Mouse (Mus musculus): ENCODE data around the gene Arid2. TPM values are rescaled to one million over a fixed set of nuclear protein-coding genes. Genes with fewer than 3 reads are reported as not detected.
"Not testable (repeated sequence)": the region's sequence is repeated elsewhere in the genome, so short reads cannot be mapped to it uniquely, and the experiment has no call there.

The Arid2 gene
- total RNA-seq, 2 experiments from 2014 or later, result 37.5 to 42.5 TPM

DNA sequence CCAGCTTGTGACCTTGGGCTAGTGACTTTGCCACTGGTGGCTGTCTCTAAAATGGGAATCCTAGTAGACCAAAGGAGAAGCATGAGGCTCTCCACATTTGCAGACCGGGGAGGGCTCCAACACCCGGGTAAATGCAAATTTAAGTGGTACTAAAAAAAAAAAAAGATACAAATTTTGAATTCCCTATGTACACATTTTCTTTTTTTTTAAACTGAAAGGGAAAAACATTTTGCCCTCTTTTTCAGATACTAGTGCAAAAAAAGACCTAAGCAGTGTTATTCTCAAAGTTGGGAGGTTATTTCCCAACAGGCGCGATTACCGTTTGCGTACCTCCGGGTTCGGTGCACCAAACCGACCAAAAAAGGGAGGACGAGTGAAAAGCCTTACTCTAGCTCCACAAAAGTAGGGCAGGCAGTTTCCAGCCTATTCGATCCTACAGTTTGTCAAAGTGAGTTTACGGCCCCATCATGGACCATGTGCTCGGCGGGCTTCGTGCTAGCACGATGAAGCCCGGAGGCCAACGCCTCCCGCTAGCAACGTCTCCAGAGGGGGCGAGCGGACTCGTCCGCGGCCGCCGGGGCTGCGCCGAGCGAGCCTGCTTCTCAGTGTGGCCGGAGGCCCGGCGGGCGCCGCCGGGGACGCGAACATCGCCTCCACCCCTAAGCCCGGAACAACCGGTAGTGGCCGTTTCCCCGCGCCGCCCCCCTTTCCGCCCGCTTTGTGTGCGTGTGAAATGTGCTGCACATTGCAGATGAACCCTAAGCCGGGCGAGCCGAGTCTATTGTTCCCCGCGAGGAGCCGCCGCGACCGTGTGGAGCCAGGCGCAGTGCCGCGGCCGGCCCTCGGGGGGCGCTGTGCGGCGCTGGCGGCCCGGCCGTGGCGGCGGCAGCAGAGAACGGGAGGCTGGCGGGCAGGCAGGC, 1.0 kb upstream of the Arid2 start:
- peak; percentile 96 for DNase-seq

DNA sequence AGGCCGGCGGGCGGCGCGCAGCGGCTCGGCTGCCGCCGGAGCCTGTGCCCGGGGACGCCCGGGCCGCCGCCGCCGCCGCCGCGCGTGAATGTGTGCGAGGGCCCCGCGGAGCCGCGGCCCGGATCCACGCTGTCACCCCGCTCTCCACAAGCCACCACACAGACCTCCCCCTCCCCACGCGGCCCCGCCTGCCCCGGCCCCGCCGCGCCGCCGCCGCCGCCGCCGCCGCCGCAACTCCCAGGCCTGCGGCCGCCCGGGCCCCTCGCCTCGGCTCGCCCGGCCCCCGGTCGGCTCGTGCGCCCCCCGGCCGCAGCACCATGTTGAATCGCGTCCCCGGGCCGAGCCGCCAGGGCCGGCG, 404 bp upstream of the Arid2 start:
- DNase-seq, result no peak

DNA sequence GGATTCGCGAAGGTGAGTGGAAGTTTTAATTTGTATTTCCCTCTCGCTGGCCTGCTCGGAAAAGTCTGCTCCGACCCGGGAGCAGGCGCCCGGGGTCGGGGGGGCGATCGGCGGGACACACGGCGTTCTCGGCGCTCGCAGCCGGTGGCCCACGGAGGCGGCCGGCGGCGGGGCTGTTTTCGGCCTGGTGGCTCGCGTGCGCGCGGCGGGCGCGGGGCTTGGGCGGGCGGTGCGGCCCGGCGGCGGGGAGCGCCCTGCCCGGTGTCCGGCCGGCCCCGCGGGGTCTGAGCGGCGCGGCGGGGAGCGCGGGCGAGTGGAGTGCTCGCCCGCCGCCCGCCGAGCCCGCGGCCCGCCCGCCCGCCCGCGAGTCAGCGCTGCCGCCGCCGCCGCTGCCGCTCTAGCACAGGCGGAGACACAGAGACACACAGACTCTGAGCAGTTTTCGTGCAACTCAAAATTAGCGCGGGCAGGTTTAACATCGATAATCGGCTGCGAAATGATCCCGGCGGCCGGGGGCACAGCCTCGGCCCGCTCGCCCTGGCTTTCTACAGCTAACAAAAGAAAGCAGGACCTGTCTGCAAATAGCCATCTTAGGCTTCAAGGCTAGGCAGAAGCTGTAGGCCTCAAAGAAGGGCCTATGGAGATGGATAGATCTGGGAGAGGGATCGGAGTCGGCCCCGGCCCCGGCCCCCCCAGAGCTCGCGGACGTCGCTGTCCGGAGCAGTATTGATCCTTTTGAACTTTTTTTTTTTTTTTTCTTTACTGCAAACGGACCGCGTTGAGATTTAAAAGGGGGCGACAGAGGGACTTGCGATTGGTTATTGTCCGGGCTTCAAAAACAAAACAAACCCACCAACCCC, 888 bp downstream of the Arid2 start:
- DNase-seq, result peak; percentile 49 to 73

DNA sequence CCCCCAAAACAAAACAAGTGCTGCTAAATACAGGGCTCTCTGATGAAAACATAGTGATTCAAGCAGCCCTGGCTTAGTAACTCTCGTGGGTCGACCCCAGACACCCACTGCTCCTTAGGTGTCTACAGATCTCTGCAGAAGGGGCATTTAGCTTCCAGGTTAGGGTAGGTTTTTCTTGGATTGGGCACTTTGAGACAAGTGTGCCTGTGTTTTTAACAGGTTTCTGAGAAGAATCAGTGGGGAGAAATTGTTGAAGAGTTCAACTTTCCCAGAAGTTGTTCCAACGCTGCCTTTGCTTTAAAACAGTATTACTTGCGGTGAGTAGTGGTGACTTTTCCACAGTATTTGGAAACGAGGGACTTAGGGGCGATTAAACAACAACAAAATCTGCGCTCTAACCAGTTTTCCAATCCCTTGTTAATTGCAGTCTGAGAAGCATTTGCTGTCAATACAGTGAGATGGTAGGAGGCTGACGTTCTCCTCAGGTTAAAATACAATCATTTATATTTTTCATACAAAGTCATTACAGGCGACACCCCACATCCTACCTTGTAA, 1.6 kb downstream of the Arid2 start:
- DNase-seq, result no peak

DNA sequence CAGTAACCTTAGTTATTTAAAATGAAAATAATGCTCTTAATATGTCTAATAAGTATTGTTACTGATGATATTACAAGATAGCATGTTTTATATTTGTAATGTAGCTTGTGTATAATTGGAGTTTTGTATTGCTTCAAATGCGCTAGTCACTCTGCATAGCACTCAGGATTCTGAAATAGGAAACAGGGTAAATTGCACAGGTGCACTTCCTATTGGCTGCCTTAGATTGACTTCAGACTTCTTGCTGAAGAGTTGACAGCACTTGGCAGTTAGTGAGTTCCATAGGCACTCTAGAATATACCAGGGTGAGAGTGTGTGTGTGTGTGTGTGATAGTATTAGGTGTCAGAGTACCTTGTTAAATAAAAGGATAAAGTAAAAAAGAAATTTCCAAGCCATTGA, 2.7 kb downstream of the Arid2 start:
- no peak for DNase-seq

DNA sequence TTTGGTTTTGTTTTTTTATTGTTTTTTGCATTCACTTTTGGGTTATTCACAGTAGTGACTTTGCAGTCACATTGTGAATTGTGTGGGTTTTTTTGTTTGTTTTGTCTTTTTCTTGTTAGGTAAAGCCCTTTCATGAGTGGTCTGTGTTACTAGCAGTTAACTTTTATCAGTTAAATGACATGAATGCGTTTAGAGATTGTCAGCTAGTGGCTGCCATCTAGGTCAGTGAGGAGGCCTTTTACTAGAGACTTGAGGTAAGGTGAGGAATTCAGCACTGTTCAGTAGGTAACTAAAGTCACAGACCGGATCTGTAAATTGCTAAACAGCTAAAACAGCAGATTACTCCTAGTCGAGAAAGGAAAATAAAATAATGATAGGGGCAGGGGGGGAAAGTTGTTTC, 6.1 kb downstream of the Arid2 start:
- DNase-seq, result no peak

DNA sequence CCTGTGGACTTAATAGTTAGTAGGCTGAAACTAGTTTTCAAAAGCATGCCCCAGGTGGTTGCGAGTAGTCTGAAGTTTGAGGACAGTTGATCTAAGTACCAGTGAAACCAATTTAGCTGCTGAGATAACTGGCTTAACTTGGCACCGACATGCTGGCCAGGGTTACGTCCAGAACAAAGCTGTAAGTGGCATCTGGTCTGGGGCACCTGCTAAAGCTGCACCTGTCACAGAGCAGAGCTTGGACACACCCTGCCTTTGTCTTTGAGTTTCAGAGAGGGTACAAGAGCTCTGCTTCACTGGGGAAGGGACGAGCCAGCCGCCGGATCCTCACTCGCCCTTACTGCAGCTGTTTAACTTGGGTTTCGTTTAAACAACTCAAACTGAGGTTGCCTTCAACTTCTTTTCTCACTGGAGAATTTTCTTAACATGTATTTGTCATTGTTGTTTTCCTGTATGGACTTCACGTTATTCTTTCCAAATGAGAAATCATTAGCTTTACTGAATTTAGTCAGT, 9.8 kb downstream of the Arid2 start:
- no peak for DNase-seq

DNA sequence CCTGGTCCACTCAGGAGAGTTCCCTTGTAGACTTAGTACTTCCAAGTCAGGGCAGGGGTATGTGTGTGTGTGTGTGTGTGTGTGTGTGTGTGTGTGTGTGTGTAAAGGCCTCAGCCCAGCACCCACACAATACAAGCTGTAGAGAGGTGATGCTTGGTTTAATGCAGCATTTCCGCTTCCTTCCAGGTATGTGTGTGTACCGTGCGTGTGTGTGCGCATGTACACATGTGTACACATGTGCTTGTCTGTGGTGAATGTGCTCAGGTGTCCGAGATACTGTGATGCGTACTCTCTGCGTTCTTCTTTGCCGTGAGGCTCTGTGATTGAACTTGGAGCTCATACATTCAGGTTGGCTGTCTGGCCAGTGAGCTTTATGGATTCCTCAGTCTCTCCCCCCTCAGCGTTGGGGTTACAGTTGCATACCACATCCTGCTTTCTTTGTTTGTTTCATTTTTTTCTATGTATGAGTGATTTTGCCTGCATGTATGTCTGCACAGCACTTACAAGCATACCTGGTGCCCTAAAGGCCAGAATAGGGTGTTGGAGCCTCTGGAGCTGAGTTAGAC, 10.4 kb downstream of the Arid2 start:
- no peak for DNase-seq

DNA sequence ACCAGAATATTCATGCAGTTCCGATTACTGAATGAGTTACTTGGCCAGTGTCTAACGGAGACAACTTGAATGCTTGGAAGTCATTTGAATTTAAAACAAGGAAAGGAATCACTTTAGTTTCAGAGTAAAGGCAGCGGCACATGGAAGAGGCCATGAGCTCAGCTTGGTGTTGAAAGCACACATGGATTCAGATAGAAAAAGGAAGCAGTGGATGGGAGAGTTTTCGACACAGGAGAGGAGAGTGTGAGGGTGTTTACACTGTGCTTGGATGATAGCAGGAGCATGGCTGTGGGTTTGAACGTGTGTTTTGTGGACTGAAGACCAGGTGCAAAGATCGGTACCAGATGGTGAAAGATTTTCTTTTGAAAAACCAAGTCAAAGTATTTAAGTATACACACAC, 22.0 kb downstream of the Arid2 start:
- DNase-seq, result no peak

DNA sequence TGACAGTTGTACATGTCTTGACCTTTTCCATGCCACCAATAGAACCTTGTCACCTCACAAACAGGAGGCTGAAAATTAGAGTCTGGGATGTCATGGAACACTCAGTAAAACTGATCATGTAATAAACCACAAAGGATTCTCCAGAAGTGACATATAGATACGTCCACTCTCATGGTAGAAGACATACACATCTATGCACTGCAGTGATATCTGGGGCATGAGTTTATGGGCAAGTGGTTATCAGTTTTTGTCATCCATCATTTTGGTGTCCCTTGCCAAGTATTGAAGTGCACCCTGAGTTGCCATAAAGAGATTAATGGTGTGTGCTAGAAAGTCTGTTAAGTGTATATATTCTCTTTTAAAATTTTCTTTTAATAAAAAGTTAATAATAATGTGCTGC, 25.6 kb downstream of the Arid2 start:
- no peak for DNase-seq

DNA sequence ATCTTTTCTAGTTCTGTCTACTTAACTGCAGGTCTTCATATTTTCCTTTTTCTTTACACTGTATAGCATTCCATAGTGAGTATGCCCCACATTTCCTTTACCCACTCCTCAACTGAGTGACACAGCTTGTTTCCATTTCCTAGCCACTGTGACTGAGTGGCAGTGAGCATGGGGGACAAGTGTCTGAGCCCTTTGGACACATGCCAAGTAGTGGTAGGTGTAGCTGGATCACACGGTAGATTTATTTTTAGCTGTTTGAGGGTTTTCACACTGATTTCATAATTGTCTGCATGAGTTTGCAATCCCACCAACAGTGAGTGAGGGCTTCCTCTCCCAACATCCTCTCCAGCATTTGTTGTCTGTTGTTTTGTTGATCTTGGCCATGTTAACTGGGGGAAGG, 28.3 kb downstream of the Arid2 start:
- no peak for DNase-seq

DNA sequence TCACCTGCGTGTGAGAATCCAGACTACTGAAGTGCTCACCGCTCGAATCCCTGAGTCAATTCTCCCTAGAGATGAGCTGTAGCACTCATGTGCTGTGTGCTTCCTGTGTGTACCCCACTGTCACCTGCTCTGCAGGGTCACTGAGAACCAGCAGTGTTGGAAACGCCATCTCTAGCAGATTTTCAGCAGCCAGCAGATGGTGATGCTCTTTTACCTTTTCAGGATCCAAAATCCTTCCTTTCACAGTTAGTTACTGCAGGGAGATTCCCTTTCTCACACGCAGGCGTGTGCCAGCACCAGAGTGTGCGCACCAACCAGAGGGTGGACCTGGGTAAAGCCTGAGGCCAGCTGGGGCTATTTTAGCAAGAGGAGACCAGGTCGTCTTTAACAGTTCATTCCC, 32.0 kb downstream of the Arid2 start:
- DNase-seq, result no peak

DNA sequence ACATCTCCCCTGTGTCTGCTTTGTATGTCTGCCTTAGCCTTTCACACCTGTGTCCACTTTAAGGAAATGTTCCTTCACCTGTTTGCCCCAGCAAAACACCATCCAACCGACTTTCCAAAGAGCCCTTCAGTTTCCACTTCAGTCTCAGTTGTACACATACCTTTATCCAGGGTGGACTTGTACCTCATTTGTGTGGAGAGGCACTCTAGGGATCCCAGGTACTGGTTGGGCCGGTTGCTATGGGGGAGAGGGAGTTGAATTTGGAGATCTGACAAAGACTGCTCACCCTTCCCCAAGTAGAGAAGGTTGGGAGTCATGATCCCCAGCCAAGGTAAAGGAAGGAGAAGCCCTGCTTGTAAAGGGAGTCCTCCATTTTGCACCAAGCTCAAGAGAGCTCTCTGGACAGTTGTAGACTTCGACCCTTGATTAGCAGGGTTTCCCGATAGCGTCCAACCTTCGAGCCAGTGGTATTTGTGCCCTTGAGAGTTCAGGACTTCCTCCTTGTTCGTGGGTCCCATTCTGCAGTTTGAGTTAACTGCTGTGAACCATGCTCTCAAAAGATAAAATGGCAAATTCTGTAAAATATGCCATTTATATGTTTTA, 38.5 kb downstream of the Arid2 start:
- no peak for DNase-seq

DNA sequence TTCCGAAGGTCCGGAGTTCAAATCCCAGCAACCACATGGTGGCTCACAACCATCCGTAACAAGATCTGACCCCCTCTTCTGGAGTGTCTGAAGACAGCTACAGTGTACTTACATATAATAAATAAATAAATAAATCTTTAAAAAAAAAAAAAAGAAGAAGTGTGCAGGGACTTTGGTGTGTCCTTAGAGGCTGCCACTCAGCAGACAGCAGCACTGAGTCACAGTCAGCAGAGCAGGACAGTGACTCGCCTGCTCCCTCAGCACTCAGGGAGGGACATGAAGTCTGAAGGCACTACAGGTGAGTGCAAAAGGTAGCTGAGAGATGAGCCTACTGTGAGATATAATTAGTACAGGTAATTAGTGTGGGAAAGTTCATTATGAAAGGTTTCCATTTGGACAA, 41.4 kb downstream of the Arid2 start:
- not testable (repeated sequence) for DNase-seq

DNA sequence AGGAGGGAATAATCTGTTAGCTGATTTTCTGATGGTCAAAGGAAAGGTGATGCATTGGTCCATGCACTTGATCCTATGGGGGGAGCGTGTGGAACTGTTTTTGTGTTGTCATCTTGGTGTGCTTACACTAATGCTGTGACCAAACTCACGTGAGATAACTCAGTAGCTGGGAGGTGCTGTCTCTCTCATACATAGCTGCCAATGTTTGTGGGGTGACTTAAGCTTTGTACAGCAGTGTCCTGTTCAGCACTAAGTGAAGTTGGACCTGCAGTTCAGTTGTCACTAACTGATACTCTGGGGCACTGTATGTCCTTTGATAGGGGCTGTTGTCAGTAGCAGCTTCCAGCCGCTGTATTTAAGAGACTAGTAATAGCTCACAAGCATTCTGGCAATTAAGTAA, 43.2 kb downstream of the Arid2 start:
- no peak for DNase-seq

DNA sequence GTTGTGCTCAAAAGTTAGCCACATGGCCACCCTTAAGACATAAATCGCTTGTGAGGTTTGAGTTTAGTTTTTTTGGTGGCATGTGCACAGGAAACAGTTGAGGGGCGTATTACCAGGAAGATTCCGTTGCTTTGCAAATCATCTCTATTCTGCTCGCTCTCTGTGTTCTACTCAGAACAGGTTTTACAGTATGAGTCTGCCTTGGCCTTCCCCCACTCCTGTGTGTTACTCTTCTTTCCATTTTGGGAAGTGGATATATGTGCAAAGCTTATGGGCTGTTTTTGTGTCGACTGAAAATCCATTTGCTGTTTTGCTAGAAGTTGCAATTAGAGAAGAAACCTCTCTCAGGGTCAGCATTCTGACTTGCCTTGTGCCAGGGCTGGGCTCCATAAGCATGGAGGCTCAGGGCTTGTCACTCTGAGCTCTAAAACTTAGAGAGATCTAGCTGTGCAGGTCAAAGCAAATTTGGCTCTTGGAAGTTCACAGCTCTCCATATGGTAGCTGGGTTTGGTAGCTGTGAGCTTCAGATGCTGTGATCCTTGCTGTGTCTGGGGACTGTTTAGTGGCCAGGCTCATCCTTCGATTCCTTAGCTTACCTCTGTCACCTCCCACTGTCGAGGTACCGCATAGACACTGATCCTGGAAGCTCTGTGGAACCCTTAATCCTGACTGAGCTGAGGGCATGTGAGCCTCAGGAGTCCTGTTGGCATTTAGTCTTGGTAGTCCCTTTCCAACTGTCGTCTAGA, 45.3 kb downstream of the Arid2 start:
- DNase-seq, result no peak

DNA sequence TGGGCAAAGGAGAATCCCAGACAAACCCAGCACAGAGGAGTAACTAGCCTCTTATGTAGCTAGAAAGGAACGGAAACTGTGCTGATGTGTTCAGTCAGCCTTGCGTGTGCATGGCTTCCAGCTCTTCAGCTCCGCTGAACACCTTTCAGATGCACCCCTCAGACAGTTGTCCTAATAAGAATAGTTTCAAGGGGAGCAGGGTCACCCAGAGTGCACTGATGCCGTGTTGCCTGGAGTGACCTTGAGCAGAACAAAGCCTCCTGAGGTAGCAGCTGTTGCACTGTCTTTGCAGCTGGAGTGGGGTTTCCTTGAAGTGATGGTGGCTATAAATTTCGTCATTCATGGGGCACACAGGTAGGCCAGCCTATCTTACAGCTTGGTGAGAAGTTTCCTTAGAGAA, 46.0 kb downstream of the Arid2 start:
- no peak for DNase-seq

DNA sequence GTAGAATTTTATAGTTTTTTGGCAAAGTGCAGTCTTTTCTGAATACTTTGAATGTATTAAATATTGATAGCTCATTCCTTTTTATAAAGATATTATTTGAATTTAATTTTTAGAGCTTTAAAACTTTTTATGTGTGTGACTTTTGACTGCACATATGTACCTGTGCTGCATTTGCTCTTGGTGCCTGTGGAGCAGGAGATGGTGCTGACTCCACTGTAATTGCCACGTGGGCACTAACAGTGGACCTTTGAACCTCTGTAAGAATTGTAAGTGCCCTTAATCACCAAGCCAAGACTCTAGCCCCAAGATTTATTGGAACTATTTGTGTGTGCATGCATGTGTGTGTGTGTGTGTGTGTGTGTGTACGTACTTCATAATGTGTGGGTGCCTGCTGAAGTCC, 53.6 kb downstream of the Arid2 start:
- no peak for DNase-seq

DNA sequence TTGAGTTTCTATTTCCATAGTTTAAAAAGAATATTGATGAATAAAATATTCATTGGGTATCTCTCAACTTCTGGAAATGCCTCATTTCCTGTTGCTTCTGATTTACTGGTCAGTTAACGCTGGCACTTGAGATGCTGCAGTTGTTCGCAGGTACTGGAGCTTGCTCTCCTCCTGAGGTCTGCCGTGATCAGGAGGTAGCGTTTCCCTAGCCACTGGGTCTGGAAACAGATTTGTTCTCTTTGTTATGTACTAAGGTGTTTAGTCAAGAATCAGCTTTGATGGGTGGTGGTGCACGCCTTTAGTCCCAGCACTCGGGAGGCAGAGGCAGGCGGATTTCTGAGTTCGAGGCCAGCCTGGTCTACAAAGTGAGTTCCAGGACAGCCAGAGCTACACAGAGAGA, 54.8 kb downstream of the Arid2 start:
- no peak for DNase-seq

DNA sequence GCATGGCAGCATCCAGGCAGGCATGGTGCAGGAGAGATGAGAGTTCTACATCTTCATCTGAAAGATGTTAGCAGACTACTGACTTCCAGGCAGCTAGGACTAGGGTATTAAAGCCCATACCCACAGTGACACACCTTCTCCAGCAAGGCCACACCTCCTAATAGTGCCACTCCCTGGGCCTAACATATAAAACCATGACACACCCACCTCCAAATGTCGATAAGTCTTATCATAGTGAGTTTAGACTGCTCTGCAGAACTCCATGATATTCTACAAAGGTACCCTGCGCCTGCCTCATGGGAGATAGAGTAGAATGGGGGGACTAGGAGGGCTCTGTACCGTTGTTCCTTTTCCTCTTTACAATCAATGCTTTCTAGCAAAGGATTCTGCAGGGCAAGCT, 55.6 kb downstream of the Arid2 start:
- DNase-seq, result no peak

DNA sequence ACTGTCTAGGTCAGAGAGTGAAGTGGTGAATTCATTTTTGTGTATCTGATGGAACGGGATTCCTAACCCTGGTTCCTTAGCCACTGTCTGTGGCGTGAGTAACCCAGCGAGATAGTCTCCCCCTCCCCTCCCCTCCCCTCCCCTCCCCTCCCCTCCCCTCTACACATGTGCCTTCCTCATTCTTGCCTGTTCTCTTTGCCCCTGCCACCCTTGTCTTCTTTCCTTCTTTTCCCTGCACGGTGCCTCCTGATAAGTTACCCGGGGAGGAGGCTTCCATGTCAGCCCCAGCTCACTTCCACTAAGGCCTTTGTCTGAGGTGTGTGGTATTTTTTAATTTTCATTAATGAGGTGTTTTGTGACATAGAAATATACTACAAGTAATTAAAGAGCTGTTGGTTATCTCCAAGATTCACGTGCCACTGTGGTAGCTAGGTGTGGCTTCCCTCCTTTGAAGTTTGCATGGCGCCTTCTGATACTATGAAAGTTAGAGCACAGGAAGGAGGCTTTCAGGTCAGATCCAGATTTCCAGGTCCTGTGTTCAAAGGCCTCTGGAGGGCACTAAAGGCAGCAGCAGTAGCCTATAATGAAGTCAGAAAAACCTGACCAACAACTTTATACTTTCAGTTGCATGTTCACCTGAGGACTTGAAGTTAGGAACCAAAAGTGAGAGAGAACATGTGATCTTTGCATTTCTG, 57.4 kb downstream of the Arid2 start:
- no peak for DNase-seq
